Mouse (Mus musculus) E14TG2a.4 (cell line): ENCODE results near the gene Ppp1r13b.

ENCODE experiments used
- H3K27me3 ChIP-seq: 2 replicates; pipeline ENCODE4 v1.6.1; 2014; ENCODE audit warnings: low read length, control low read depth; ENCODE audit not compliant: insufficient read depth
- H3K36me3 ChIP-seq: 2 replicates; pipeline ENCODE4 v1.6.1; 2014; ENCODE audit warnings: low read length, control low read depth; ENCODE audit not compliant: insufficient read depth
- H3K4me1 ChIP-seq: replicated peaks from 2 replicates; pipeline ENCODE4 v1.6.1; 2014; ENCODE audit warnings: low read depth, low read length, control low read depth
- H3K4me3 ChIP-seq: replicated peaks from 2 replicates; pipeline ENCODE4 v1.5.1; 2014; ENCODE audit warnings: mild to moderate bottlenecking, low read length
- H3K9me3 ChIP-seq: 2 replicates; pipeline ENCODE4 v1.6.1; 2014; ENCODE audit warnings: low read length, control low read depth
- CTCF ChIP-seq: conservative IDR thresholded peaks from 2 replicates; pipeline ENCODE4 v1.5.1; 2014; ENCODE audit warnings: low read length
- NANOG ChIP-seq: IDR thresholded peaks from 2 replicates; pipeline ENCODE4 v1.6.1; 2014; ENCODE audit warnings: borderline replicate concordance, low read length, mixed read lengths
- POU5F1 ChIP-seq: IDR thresholded peaks from 2 replicates; pipeline ENCODE4 v1.6.1; 2014; ENCODE audit warnings: low read length, borderline replicate concordance

Ppp1r13b gene

DNA sequence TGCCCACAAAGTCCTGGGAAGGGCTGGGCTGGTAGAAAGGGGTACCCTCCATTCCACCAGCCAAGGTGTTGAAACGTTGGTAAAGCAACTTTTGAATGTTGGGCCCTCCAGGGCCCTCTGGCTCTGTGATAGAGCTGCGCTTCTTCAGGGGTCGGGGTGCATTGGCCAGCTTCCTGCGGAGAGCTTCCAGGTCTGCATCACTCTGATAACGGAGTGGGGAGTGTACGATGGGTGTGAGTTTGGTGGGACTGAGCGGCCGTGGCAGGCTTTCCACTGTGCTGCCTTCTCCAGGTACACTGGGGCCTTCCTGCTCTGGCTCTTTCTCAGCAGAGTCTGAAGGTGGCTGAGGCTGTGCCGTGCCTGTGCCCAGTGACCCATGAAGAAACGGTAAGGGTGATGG is 74.5 kb downstream of the Ppp1r13b start:
- Histone ChIP-seq H3K4me3 (no peak overlapping the region), H3K9me3 (no peaks in the 10 kb centered on the region), H3K27me3 (no peaks in the 10 kb centered on the region), H3K36me3 (peaks cover 91% of the 10 kb centered on the region), H3K4me1 (peaks cover 8% of the 10 kb centered on the region; the same call in 1 of the 2 replicates)
- TF ChIP-seq CTCF (no peak), POU5F1 (no peak)

- H3K4me3 ChIP-seq, result no peak overlapping the region
- no peaks in the 10 kb centered on the region for H3K27me3 ChIP-seq
- H3K4me1 ChIP-seq, result peaks cover 8% of the 10 kb centered on the region; the same call in 1 of the 2 replicates
- peaks cover 95% of the 10 kb centered on the region for H3K36me3 ChIP-seq
- no peaks in the 10 kb centered on the region for H3K9me3 ChIP-seq
- TF ChIP-seq POU5F1 (no peak), CTCF (no peak), NANOG (no peak)
These were observed 75.3 kb downstream of the Ppp1r13b start for GRCm38 (mm10) chr12:111832643-111833042.

GRCm38 (mm10) chr12:111830375-111830774 is 77.5 kb downstream of the Ppp1r13b start:
- Histone ChIP-seq H3K9me3 (no peaks in the 10 kb centered on the region), H3K36me3 (peaks cover 95% of the 10 kb centered on the region)

DNA sequence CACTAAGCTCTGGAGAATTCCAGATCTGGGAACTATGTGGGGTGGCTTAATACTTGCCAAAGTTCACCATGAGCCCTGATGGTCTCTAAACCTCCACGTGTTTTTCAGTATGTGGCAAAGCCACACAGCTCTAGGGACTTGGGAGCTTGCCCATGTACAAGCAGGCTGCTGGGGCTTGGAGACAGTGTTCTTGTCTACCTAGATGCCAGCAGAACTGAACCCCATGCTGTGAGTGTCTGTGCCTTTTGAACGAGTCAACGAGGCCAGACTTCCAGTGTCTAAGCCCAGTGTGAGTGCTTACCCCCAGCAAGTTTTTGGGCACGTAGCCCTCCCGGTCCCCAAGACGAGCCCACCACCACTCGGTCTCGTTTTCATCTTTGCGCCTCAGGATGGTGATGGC is 78.0 kb downstream of the Ppp1r13b start:
- Histone ChIP-seq H3K9me3 (no peaks in the 10 kb centered on the region), H3K4me3 (no peak overlapping the region), H3K36me3 (peaks cover 95% of the 10 kb centered on the region), H3K4me1 (peaks cover 8% of the 10 kb centered on the region; the same call in 1 of the 2 replicates), H3K27me3 (no peaks in the 10 kb centered on the region)
- TF ChIP-seq POU5F1 (no peak), NANOG (no peak), CTCF (no peak)

More at GRCm38 (mm10) chr12:111830375-111830774, 77.5 kb downstream of the Ppp1r13b start:
- Histone ChIP-seq H3K4me1 (peaks cover 8% of the 10 kb centered on the region; the same call in 1 of the 2 replicates), H3K27me3 (no peaks in the 10 kb centered on the region), H3K4me3 (no peak overlapping the region)
- TF ChIP-seq NANOG, result no peak
- no peak for TF ChIP-seq POU5F1
- TF ChIP-seq CTCF, result no peak

- Histone ChIP-seq H3K9me3 (no peaks in the 10 kb centered on the region), H3K4me3 (no peak overlapping the region), H3K4me1 (peaks cover 8% of the 10 kb centered on the region; the same call in 1 of the 2 replicates), H3K27me3 (no peaks in the 10 kb centered on the region), H3K36me3 (peaks cover 95% of the 10 kb centered on the region)
- TF ChIP-seq POU5F1 (no peak), NANOG (no peak), CTCF (no peak)
These were observed 78.5 kb downstream of the Ppp1r13b start for GRCm38 (mm10) chr12:111829447-111829846.

DNA sequence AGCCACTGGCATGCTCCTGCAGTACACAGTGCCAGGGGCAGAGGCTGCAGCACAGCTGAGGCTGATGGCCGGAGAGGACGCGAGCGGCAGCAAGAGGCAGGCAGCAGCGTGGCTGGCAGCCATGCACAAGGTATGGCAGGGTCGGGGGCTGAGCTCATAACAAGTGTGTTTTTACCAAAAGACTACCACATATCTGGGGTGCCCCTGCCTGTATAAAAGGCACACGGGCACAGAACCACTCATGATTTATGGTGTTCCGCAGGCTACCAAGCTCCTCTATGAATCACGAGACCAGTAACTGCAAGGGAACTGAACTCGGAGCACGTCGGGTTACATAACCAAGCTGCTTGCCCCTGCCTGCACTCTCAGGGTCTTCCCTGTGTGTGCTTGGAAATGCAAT is 80.4 kb downstream of the Ppp1r13b start:
- TF ChIP-seq NANOG (no peak), CTCF (no peak), POU5F1 (no peak)
- peaks cover 4% of the 10 kb centered on the region; the same call in 1 of the 2 replicates for H3K4me1 ChIP-seq
- H3K4me3 ChIP-seq, result no peak overlapping the region
- H3K36me3 ChIP-seq, result peaks cover 95% of the 10 kb centered on the region
- H3K27me3 ChIP-seq, result no peaks in the 10 kb centered on the region
- H3K9me3 ChIP-seq, result no peaks in the 10 kb centered on the region

GRCm38 (mm10) chr12:111821931-111822330 is 86.0 kb downstream of the Ppp1r13b start:
- no peak for TF ChIP-seq CTCF
- TF ChIP-seq NANOG, result no peak
- TF ChIP-seq POU5F1, result no peak
- peaks cover 36% of the 10 kb centered on the region for H3K4me1 ChIP-seq
- H3K27me3 ChIP-seq, result no peaks in the 10 kb centered on the region
- no peaks in the 10 kb centered on the region for H3K9me3 ChIP-seq
- H3K4me3 ChIP-seq, result no peak overlapping the region
- peaks cover 65% of the 10 kb centered on the region for H3K36me3 ChIP-seq

GRCm38 (mm10) chr12:111820708-111821107 is 87.2 kb downstream of the Ppp1r13b start:
- Histone ChIP-seq H3K4me1 (peaks cover 48% of the 10 kb centered on the region), H3K9me3 (no peaks in the 10 kb centered on the region), H3K36me3 (peaks cover 53% of the 10 kb centered on the region), H3K27me3 (no peaks in the 10 kb centered on the region), H3K4me3 (no peak overlapping the region)
- TF ChIP-seq POU5F1 (no peak), CTCF (no peak), NANOG (no peak)

DNA sequence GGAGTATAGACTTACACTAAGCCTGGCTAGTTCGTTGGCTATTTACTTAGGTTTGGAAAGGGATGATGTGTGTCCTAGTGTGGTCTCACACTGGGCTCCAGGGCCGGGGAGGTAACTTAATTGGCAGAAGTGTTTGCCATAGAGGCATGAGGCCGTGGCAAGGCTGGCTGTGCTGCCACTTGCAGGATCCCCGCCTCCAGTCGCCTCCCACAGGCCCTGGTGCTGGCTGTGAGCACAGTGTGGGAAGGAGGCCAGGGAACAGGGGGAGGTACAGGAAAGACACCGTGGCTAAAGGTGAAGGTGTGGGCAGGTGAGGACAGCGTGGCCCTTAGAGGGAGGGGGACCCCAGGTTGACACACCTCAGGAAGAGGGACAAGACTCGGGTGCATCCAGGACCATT is 88.0 kb downstream of the Ppp1r13b start:
- no peaks in the 10 kb centered on the region for H3K27me3 ChIP-seq
- no peak overlapping the region for H3K4me3 ChIP-seq
- no peak for TF ChIP-seq POU5F1
- TF ChIP-seq NANOG, result no peak
- TF ChIP-seq CTCF, result no peak
- peaks cover 49% of the 10 kb centered on the region for H3K36me3 ChIP-seq
- peaks cover 56% of the 10 kb centered on the region for H3K4me1 ChIP-seq
- no peaks in the 10 kb centered on the region for H3K9me3 ChIP-seq
